Mouse (Mus musculus) stomach, embryonic 14.5 days (tissue): ENCODE results near the gene Tcte2. TPM values are rescaled to one million over a fixed set of nuclear protein-coding genes. Genes with fewer than 3 reads are reported as not detected.

Experiments used
- ATAC-seq: fragments of 200-750 bp; cut with Nextera tagmentation; 2 replicates; pipeline ENCODE4 v1.8.0; 2017; ENCODE audit warnings: low read depth, moderate TSS enrichment; ENCODE audit not compliant: insufficient number of reproducible peaks, insufficient read depth, low FRiP score
- H3K27ac ChIP-seq: fragments of 300-500 bp; sonication (generic); 2 replicates; pipeline ENCODE4 v1.5.1; 2014; ENCODE audit warnings: mild to moderate bottlenecking, low read length, moderate library complexity, mixed read lengths
- H3K27me3 ChIP-seq: fragments of 300-500 bp; sonication (generic); 2 replicates; pipeline ENCODE4 v1.6.1; 2014; ENCODE audit warnings: low read length, control low read depth, mixed read lengths; ENCODE audit not compliant: control insufficient read depth, insufficient read depth
- H3K36me3 ChIP-seq: fragments of 300-500 bp; sonication (generic); 2 replicates; pipeline ENCODE4 v1.6.1; 2014; ENCODE audit warnings: mild to moderate bottlenecking, control low read depth, low read length, moderate library complexity, mixed read lengths; ENCODE audit not compliant: control insufficient read depth, insufficient read depth
- H3K4me1 ChIP-seq: fragments of 300-500 bp; sonication (generic); 2 replicates; pipeline ENCODE4 v1.6.1; 2014; ENCODE audit warnings: low read length, control low read depth, mixed read lengths; ENCODE audit not compliant: control insufficient read depth, insufficient read depth
- H3K4me2 ChIP-seq: fragments of 300-500 bp; sonication (generic); replicated peaks from 2 replicates; pipeline ENCODE4 v1.6.1; 2014; ENCODE audit warnings: low read depth, low read length, control low read depth
- H3K4me3 ChIP-seq: fragments of 300-500 bp; sonication (generic); 2 replicates; pipeline ENCODE4 v1.5.1; 2014; ENCODE audit warnings: low read depth, low read length, control low read depth
- H3K9ac ChIP-seq: fragments of 300-500 bp; sonication (generic); replicated peaks from 2 replicates; pipeline ENCODE4 v1.6.1; 2014; ENCODE audit warnings: low read depth, mild to moderate bottlenecking, control low read depth, low read length, moderate library complexity, mixed read lengths
- H3K9me3 ChIP-seq: fragments of 300-500 bp; sonication (generic); 2 replicates; pipeline ENCODE4 v1.6.1; 2016; ENCODE audit warnings: low read depth, low read length, control low read depth; ENCODE audit not compliant: control insufficient read depth
- WGBS: fragments of 180-500 bp; shearing (Covaris S2); extraction: QIAGEN DNeasy Blood & Tissue Kit; methylation state at CpG from one replicate; pipeline ENCODE4 v1.1.7; 2014; 5-methylcytosine and 5-hydroxymethylcytosine counted together
- polyA plus RNA-seq: library from polyadenylated mRNA; unstranded; fragments of >200 nt; fragmentation: Nextera tagmentation; extraction: Ambion mirVana; gene quantifications from 2 replicates; pipeline ENCODE4 v1.2.1, GENCODE M21; 2014

Gene Tcte2
- polyA plus RNA-seq, 1 experiment from 2014 or later = 6.9 TPM

DNA sequence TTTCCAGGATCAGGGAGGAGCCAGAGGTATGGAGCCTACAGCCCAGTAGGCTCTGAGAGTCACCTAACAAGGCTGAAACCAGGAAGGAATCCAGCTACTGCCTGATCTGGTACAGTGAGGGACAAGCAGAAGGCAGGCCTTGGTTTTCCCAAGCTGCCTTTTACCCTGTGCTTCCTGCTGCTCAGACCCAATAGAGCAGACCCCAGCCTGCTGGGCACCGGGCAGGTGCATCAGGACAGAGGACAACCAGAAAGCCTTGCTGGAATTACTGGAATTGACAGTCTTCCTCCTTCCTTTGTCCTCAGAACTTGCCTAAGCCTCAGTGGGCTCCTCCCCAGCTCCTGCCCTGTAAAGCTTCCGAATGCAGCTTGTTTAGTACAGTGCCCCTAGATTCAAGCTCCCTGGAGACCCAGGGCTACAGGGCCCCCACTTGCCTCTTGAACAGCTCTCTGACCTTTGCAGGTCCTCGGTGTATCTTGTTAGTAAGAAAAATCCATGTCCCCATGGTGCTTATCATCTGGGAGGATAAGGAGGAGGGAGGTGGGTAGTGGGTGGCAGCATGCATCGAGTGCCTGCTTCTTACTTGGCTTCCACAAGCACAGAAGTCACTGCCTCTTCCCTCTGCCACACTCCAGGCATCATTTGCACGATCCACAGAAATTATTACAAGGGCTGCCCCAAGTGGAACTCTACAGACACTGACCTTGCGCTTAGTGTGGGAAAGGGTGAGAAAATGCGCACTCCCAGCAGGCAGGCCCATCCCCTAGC, 18.5 kb downstream of the Tcte2 start:
- no peaks in the 10 kb centered on the region for H3K9me3 ChIP-seq
- H3K9ac ChIP-seq = peak overlapping the region; percentile 2; the same call in 1 of the 2 replicates
- H3K4me2 ChIP-seq = no peak overlapping the region
- WGBS = 38% methylated on average over 7 of the region's 7 CpGs
- peaks cover 14% of the 10 kb centered on the region for H3K4me1 ChIP-seq
- no peak for ATAC-seq
- H3K36me3 ChIP-seq = no peaks in the 10 kb centered on the region
- H3K27ac ChIP-seq = peak overlapping the region; percentile 83
- H3K27me3 ChIP-seq = no peaks in the 10 kb centered on the region
- H3K4me3 ChIP-seq = no peak overlapping the region

DNA sequence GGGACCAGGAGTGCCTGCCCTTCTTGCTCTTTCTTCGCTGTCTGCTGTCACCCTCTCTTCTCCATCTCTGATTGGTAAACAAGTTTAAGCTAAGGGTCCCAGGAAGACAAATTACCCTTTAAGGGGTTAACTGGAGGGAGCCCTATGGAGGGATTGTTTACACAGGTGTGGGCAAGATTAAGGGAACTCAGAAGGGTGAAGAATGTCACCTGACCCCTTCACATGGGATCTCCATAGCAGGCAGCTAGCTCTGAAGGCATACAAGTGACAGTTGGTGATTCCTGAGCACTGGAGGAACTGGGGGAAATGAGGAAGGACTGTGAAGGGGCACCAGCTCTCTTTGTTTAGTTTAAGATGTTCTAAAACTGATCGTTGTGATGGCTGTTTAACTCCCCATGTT, 19.3 kb downstream of the Tcte2 start:
- Histone ChIP-seq H3K27ac (peak overlapping the region; percentile 83; the same call in 1 of the 2 replicates), H3K9me3 (no peaks in the 10 kb centered on the region), H3K36me3 (no peaks in the 10 kb centered on the region), H3K4me1 (peaks cover 15% of the 10 kb centered on the region), H3K27me3 (no peaks in the 10 kb centered on the region), H3K4me2 (no peak overlapping the region), H3K4me3 (no peak overlapping the region), H3K9ac (no peak overlapping the region)
- 23% methylated on average over 2 of the region's 2 CpGs for WGBS
- ATAC-seq = no peak

DNA sequence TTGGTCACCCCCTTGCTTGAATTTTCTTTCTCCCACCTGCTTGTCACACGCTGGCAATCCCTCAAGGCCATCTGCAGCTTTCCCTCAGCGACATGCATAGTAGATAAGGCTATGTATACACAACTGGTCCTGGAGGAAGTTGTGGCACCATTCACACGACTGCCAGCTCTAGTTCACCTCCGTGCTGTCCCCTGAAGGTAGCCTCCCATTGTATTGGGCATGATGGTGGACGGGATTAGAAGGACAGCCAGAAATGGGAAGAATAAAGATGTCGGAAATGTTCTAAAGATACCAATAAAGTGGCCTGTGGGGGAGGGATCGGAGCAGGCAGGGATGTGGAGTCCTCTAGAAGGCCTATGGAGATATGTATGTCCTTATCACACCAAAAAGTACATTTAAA, 20.0 kb downstream of the Tcte2 start:
- H3K9me3 ChIP-seq = no peaks in the 10 kb centered on the region
- ATAC-seq = no peak
- peak overlapping the region; percentile 83; the same call in 1 of the 2 replicates for H3K27ac ChIP-seq
- no peaks in the 10 kb centered on the region for H3K27me3 ChIP-seq
- peaks cover 17% of the 10 kb centered on the region for H3K4me1 ChIP-seq
- H3K4me2 ChIP-seq = no peak overlapping the region
- H3K4me3 ChIP-seq = no peak overlapping the region
- H3K9ac ChIP-seq = no peak overlapping the region
- no peaks in the 10 kb centered on the region for H3K36me3 ChIP-seq
- WGBS = 60% methylated on average over 7 of the region's 7 CpGs

DNA sequence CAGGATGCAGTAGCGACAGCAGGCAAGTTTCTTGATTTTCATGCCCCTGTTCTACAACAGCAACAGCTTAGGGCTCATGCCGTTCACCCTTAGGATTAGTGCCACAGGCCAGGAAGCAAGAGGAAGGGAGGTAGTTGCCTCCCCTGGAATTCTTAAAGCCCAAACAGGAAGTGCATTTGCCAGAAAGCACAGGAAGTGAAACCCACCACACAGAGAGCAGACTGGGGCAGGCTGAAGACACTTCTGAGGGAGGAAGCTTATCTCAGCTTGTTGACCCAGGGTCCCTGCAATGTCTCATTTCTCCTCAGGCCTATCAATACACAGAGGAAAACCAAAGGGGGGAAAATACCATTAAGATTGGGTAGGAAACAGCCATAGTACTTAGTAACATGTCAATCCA, 20.8 kb downstream of the Tcte2 start:
- Histone ChIP-seq H3K9ac (no peak overlapping the region), H3K9me3 (no peaks in the 10 kb centered on the region), H3K4me3 (no peak overlapping the region), H3K27me3 (no peaks in the 10 kb centered on the region), H3K27ac (peak overlapping the region; percentile 6; the same call in 1 of the 2 replicates), H3K36me3 (no peaks in the 10 kb centered on the region), H3K4me1 (peaks cover 17% of the 10 kb centered on the region), H3K4me2 (no peak overlapping the region)
- ATAC-seq = no peak
- WGBS = 16% methylated on average over 2 of the region's 2 CpGs

DNA sequence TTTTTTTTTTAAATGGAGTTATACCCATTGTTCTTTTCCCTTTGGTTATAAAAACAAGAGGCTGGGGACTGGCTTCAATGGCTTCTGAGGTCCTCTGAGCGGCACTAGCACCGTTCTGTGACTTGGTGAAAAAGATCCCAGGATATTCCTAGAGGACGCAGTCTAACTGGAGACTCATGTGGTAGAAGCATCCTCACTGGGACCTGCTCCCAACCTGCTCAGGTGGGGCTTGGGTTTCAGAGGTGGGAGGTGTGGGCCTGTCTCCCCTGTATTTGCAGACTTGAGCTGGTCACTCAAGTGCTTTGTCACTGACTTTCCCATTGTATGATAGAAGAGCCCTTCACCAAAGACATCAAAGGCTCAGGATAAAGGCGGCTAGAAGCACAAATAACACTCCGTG, 21.6 kb downstream of the Tcte2 start:
- no peak for ATAC-seq
- no peak overlapping the region for H3K4me3 ChIP-seq
- H3K9me3 ChIP-seq = no peaks in the 10 kb centered on the region
- H3K27ac ChIP-seq = no peak overlapping the region
- H3K36me3 ChIP-seq = no peaks in the 10 kb centered on the region
- H3K4me2 ChIP-seq = no peak overlapping the region
- peaks cover 17% of the 10 kb centered on the region for H3K4me1 ChIP-seq
- WGBS = 64% methylated on average over 5 of the region's 5 CpGs
- no peaks in the 10 kb centered on the region for H3K27me3 ChIP-seq
- H3K9ac ChIP-seq = no peak overlapping the region

DNA sequence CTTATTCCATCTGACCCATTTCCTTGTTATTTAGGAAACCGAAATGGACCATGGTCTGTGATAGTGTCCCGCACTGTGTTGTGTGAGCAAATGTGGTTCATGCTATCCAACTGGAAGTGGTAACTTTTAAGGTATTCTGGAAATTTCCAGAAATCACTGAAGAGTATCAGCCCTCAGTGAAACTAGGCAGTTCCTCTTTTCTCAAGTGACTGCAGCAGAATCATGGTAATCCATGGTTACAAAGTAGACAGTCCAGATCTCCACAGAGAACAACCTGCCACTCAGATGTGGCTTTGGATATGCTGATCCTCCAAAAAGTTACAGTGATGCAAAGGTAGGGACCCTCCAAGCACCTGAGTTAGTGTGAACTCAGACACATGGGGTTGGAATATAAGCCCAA, 22.7 kb downstream of the Tcte2 start:
- Histone ChIP-seq H3K4me1 (peaks cover 17% of the 10 kb centered on the region), H3K4me2 (no peak overlapping the region), H3K4me3 (no peak overlapping the region), H3K36me3 (no peaks in the 10 kb centered on the region), H3K27ac (no peak overlapping the region), H3K27me3 (no peaks in the 10 kb centered on the region), H3K9me3 (no peaks in the 10 kb centered on the region), H3K9ac (no peak overlapping the region)
- ATAC-seq = no peak
- 88% methylated on average over 2 of the region's 2 CpGs for WGBS

DNA sequence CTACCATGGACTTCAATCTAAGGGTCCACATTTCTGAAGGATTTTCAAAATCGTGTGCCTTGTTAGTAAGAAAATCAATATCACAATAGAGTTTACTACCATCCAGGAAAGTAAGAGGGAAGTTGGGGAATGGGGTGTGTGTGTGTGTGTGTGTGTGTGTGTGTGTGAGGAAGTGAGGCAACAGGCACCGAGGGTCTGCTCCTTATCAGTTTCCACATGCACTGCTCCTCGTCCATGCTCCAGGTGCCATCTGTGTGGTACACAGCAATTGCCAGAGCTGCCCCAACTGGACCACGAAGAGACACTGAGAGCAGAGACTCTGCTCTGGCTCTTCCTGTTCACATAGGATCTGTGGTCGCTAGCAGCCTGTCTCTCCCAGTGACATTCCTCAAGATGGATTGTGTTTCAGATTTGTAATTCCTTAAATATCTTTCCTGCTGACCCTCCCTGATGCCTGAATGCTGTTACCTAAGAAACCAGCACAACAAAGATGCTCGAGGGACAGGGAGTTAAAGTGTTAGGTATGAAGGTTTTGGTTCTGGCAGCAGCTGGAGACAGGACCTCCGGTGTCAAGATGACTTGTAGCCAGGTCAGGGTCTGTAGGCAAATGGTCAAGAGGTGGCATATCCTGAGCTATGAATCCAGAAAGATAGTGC, 23.4 kb downstream of the Tcte2 start:
- Histone ChIP-seq H3K9ac (no peak overlapping the region), H3K27ac (no peak overlapping the region), H3K9me3 (no peaks in the 10 kb centered on the region), H3K36me3 (no peaks in the 10 kb centered on the region), H3K4me3 (no peak overlapping the region), H3K4me2 (no peak overlapping the region), H3K27me3 (no peaks in the 10 kb centered on the region), H3K4me1 (peaks cover 13% of the 10 kb centered on the region)
- no peak for ATAC-seq
- WGBS = 45% methylated on average over 7 of the region's 7 CpGs

DNA sequence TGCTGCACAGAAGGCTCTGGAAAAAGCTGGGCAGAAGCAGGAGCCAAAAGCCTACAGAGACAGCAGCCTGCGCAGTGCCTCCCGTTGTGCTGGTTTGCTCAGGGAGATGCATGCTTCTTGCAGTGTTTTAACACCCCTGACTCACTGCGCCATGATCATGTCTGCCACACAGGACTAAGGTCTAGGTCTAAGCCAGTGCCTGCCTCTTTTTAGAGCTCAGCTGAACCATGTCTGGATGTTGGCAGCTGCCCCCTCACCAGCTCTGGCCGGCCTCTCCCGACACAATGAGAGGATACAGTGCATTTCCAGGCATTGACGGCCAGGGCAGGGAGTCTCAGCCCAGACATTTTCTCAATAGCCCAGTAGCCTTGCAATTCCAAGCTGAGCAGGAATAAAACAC, 24.3 kb downstream of the Tcte2 start:
- no peak overlapping the region for H3K27ac ChIP-seq
- no peak for ATAC-seq

More for the DNA sequence above, 24.3 kb downstream of the Tcte2 start:
- 57% methylated on average over 6 of the region's 6 CpGs for WGBS
- Histone ChIP-seq H3K36me3 (no peaks in the 10 kb centered on the region), H3K27me3 (no peaks in the 10 kb centered on the region), H3K9ac (no peak overlapping the region), H3K4me1 (peaks cover 10% of the 10 kb centered on the region), H3K4me2 (no peak overlapping the region), H3K4me3 (no peak overlapping the region), H3K9me3 (no peaks in the 10 kb centered on the region)
